In genomic region chr17:29838029-29838428, GRCm38 (mm10) we compare ENCODE assay signal across 12 mouse cellular contexts.
DNase-seq lines count a peak whose midpoint lies in the region; ATAC-seq and TF ChIP-seq lines count a peak whose summit lies in the region.
"Had no signal": no experiment of that assay in that cellular context is flagged by ENCODE, and none has a peak within 500 bp of the region (broad histone marks: within the 10 kb centered on the region; RNA-seq: fewer than 3 reads in every experiment).

No protein-coding gene starts in this region.

- peaks cover 46% of the 10 kb centered on the region for H3K4me1 ChIP-seq in hindbrain, embryonic 10.5 days (replicated peaks)
- H3K4me1 ChIP-seq in hindbrain, embryonic 14.5 days (replicated peaks; ENCODE audit: control insufficient read depth, insufficient read depth, low read length): peaks cover 21% of the 10 kb centered on the region
- peaks cover 20% of the 10 kb centered on the region for H3K4me1 ChIP-seq in thymus, adult 2 months (replicated peaks; ENCODE audit: control insufficient read depth, insufficient read depth, low read length)
- peaks cover 44% of the 10 kb centered on the region for H3K4me1 ChIP-seq in limb, embryonic 12.5 days (replicated peaks)

- peak overlapping the region; percentile 45 for H3K27ac ChIP-seq in hindbrain, embryonic 10.5 days
- no peak overlapping the region for H3K27ac ChIP-seq in hindbrain, embryonic 14.5 days
- H3K27ac ChIP-seq in thymus, adult 2 months (ENCODE audit: control insufficient read depth, insufficient read depth, low read length): no peak overlapping the region
- 0 out of 2 replicates have a peak overlapping the region, but pooled peaks have one; percentile 31 for H3K27ac ChIP-seq in limb, embryonic 12.5 days

- H3K36me3 ChIP-seq in hindbrain, embryonic 10.5 days: no peaks in the 10 kb centered on the region; the same call in 1 of the 2 replicates
- H3K36me3 ChIP-seq in hindbrain, embryonic 14.5 days (replicated peaks; ENCODE audit: control insufficient read depth, insufficient read depth): no peaks in the 10 kb centered on the region; the same call in 1 of the 2 replicates
- no peaks in the 10 kb centered on the region for H3K36me3 ChIP-seq in thymus, adult 2 months (ENCODE audit: control insufficient read depth, insufficient read depth, low read length)
- H3K36me3 ChIP-seq in limb, embryonic 12.5 days: 0 out of 2 replicates have a peak, but pooled peaks cover 2% of the 10 kb centered on the region

- H3K9ac ChIP-seq in hindbrain, embryonic 14.5 days: no peak overlapping the region
- H3K9ac ChIP-seq in limb, embryonic 12.5 days (replicated peaks): no peak overlapping the region

- no peak overlapping the region for H3K4me3 ChIP-seq in hindbrain, embryonic 10.5 days
- no peak overlapping the region for H3K4me3 ChIP-seq in hindbrain, embryonic 14.5 days (replicated peaks; ENCODE audit: low read length)
- H3K4me3 ChIP-seq in thymus, adult 2 months (ENCODE audit: control insufficient read depth, insufficient read depth, low read length): no peak overlapping the region
- no peak overlapping the region for H3K4me3 ChIP-seq in limb, embryonic 12.5 days (replicated peaks)

- no peak for TF ChIP-seq POLR2A in thymus, adult 2 months (IDR thresholded peaks at IDR 0.05; ENCODE audit: control insufficient read depth, extremely low read depth, insufficient read depth, low read length, poor library complexity)

- H3K27me3 ChIP-seq in hindbrain, embryonic 10.5 days (ENCODE audit: insufficient read depth, poor library complexity, severe bottlenecking): peaks cover 29% of the 10 kb centered on the region
- no peaks in the 10 kb centered on the region for H3K27me3 ChIP-seq in hindbrain, embryonic 14.5 days (ENCODE audit: control insufficient read depth, insufficient read depth, low read length)
- H3K27me3 ChIP-seq in thymus, adult 2 months (ENCODE audit: control insufficient read depth, insufficient read depth, low read length): no peaks in the 10 kb centered on the region
- peaks cover 8% of the 10 kb centered on the region; the same call in 1 of the 2 replicates for H3K27me3 ChIP-seq in limb, embryonic 12.5 days

- H3K9me3 ChIP-seq in hindbrain, embryonic 10.5 days: no peaks in the 10 kb centered on the region
- no peaks in the 10 kb centered on the region for H3K9me3 ChIP-seq in hindbrain, embryonic 14.5 days (ENCODE audit: control insufficient read depth, low read length)
- H3K9me3 ChIP-seq in limb, embryonic 12.5 days: no peaks in the 10 kb centered on the region

- WGBS in hindbrain, embryonic 10.5 days: 43% methylated on average over 3 of the region's 3 CpGs
- 16% methylated on average over 3 of the region's 3 CpGs for WGBS in hindbrain, embryonic 14.5 days
- 75% methylated on average over 3 of the region's 3 CpGs for WGBS in thymus, adult 2 months
- 13% methylated on average over 3 of the region's 3 CpGs for whole genome bisulfite sequencing in limb, embryonic 12.5 days

- no peak for TF ChIP-seq CTCF in thymus, adult 2 months (IDR thresholded peaks at IDR 0.05; ENCODE audit: borderline replicate concordance, control insufficient read depth, extremely low read depth, insufficient read depth, low read length, poor library complexity)

- no peak overlapping the region for H3K4me2 ChIP-seq in hindbrain, embryonic 14.5 days (replicated peaks)
- H3K4me2 ChIP-seq in limb, embryonic 12.5 days: no peak overlapping the region
- H3K4me2 ChIP-seq: liver, embryonic 11.5 days had no signal

- no peak for ATAC-seq in hindbrain, embryonic 14.5 days (ENCODE audit: low FRiP score)
- peak; percentile 58; the same call in 1 of the 2 replicates for ATAC-seq in limb, embryonic 12.5 days (ENCODE audit: insufficient number of reproducible peaks, insufficient read depth, low FRiP score, low TSS enrichment, low read depth)

- no peak for DNase-seq in hindbrain, embryonic 10.5 days (ENCODE audit: low spot score)
- no peak for DNase-seq in hindbrain, embryonic 14.5 days (ENCODE audit: low spot score)
- peak; percentile 37 for DNase-seq in thymus, postnatal 4 days
- DNase-seq in thymus, adult 2 months: no peak
- peak; percentile 80 for DNase-seq in retina, postnatal 1 day
- no peak for DNase-seq in ovary, adult 18-20 months (ENCODE audit: low spot score)
- no peak for DNase-seq in spleen, adult 12 weeks (ENCODE audit: low spot score)
- DNase-seq: cerebellum, postnatal 36 days; gastrocnemius, postnatal 10 days; heart, postnatal 4 days had no signal

Comparison
In these comparisons a context has a peak if more than half of its experiments do, and no peak if none do; other contexts are left out.
1. DNase-seq: peak in thymus, postnatal 4 days (single experiment) and retina, postnatal 1 day (single experiment); none in hindbrain, embryonic 10.5 days (single experiment), hindbrain, embryonic 14.5 days (single experiment), thymus, adult 2 months (single experiment), ovary, adult 18-20 months (single experiment) and spleen, adult 12 weeks (single experiment).
2. H3K27ac ChIP-seq: peak in hindbrain, embryonic 10.5 days (single experiment) and limb, embryonic 12.5 days (single experiment); none in hindbrain, embryonic 14.5 days (single experiment) and thymus, adult 2 months (single experiment).